Mouse (Mus musculus) liver, embryonic 14.5 days (tissue): ENCODE data around the gene Mta3. TPM values are rescaled to one million over a fixed set of nuclear protein-coding genes. Genes with fewer than 3 reads are reported as not detected.

Source experiments
- ATAC-seq: fragments of 200-750 bp; cut with Nextera tagmentation; 2 replicates; pipeline ENCODE4 v1.8.0; 2017; ENCODE audit warnings: moderate number of reproducible peaks, mild to moderate bottlenecking, moderate library complexity; ENCODE audit not compliant: insufficient read depth
- DNase-seq, 3 experiments: peaks; one replicate each; pipeline ENCODE4 v3.0.0-alpha.2; 2012 to 2013; ENCODE audit warnings: low read depth in 3 of 3, low spot score in 3 of 3
- H3K27ac ChIP-seq: fragments of 300-500 bp; sonication (generic); 2 replicates; pipeline ENCODE4 v1.5.1; 2014; ENCODE audit warnings: moderate library complexity, mild to moderate bottlenecking, control low read depth, inconsistent platforms
- H3K27me3 ChIP-seq: fragments of 300-500 bp; sonication (generic); 2 replicates; pipeline ENCODE4 v1.6.1; 2014; ENCODE audit warnings: mild to moderate bottlenecking, low read length, moderate library complexity; ENCODE audit not compliant: control insufficient read depth, insufficient read depth
- H3K36me3 ChIP-seq: fragments of 300-500 bp; sonication (generic); replicated peaks from 2 replicates; pipeline ENCODE4 v1.6.1; 2014; ENCODE audit warnings: low read depth; ENCODE audit not compliant: control insufficient read depth, insufficient read depth
- H3K4me1 ChIP-seq, 2 experiments: fragments of 200-500 bp in 1 of 2; fragments of 300-500 bp in 1 of 2; sonication (generic) in 1 of 2; replicated peaks; 2 replicates each; pipeline ENCODE4 v1.6.1; 2012 to 2014; ENCODE audit warnings: antibody characterized with exemption in 1 of 2, inconsistent platforms in 1 of 2, low read length in 1 of 2; ENCODE audit not compliant: control insufficient read depth in 2 of 2, insufficient read depth in 2 of 2
- H3K4me2 ChIP-seq: fragments of 300-500 bp; sonication (generic); 2 replicates; pipeline ENCODE4 v1.6.1; 2014; ENCODE audit warnings: low read depth, mild to moderate bottlenecking, control low read depth, moderate library complexity
- H3K4me3 ChIP-seq, 2 experiments: fragments of 200-500 bp in 1 of 2; fragments of 300-500 bp in 1 of 2; sonication (generic) in 1 of 2; 2 replicates each; pipeline ENCODE4 v1.5.1; 2012 to 2014; ENCODE audit warnings: low read depth in 2 of 2, low read length in 2 of 2, mild to moderate bottlenecking in 2 of 2, control low read depth in 1 of 2, inconsistent platforms in 1 of 2, moderate library complexity in 1 of 2; ENCODE audit not compliant: insufficient read depth in 1 of 2
- H3K9ac ChIP-seq: fragments of 300-500 bp; sonication (generic); replicated peaks from 2 replicates; pipeline ENCODE4 v1.6.1; 2014; ENCODE audit warnings: mild to moderate bottlenecking, control low read depth, moderate library complexity
- H3K9me3 ChIP-seq: fragments of 300-500 bp; sonication (generic); 2 replicates; pipeline ENCODE4 v1.6.1; 2016; ENCODE audit warnings: low read length, mixed read lengths; ENCODE audit not compliant: control insufficient read depth
- CTCF ChIP-seq: IDR thresholded peaks from 2 replicates; pipeline ENCODE4 v1.5.1; 2016; ENCODE audit warnings: antibody characterized with exemption, low read depth, control low read depth
- EP300 ChIP-seq: IDR thresholded peaks from 2 replicates; pipeline ENCODE4 v1.6.1; 2016; ENCODE audit warnings: antibody characterized with exemption, low read depth
- WGBS: fragments of 180-500 bp; shearing (Covaris S2); extraction: QIAGEN DNeasy Blood & Tissue Kit; methylation state at CpG from one replicate; pipeline ENCODE4 v1.1.7; 2014; ENCODE audit not compliant: insufficient replicate concordance; 5-methylcytosine and 5-hydroxymethylcytosine counted together
- polyA plus RNA-seq, 2 experiments: library from polyadenylated mRNA; depleted of rRNA in 1 of 2; stranded (reverse) in 1 of 2; unstranded in 1 of 2; fragments of >200 nt; fragmentation: Nextera tagmentation in 1 of 2; extraction: Ambion mirVana in 1 of 2; gene quantifications; 2 replicates each; pipeline versions ENCODE4 v1.2.1 to v1.2.3; 2012 to 2014

Mta3 gene
- polyA plus RNA-seq, 2 experiments: 26.7 to 35.5 TPM

DNA sequence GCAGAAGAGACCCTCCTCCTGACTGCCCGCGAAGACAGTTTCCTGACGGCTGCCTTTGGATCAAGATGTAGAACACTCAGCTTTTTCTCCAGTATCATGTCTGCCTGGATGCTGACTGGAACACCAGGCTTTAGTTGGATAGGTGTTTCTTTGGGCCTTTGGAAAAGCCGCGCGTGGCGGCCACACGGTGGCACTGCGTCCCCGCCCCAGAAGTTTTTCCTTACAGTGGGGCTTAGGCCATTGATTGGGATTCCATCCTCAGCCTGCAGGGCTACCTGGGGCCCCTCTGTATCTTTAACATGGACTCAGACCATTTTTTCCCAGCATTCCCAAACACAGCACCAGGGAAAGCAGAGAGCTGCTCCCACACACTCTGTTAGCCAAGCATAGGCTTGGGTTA, 160.6 kb downstream of the Mta3 start:
- Histone ChIP-seq H3K4me3 (no peak overlapping the region), H3K27me3 (peaks cover 2% of the 10 kb centered on the region; the same call in 1 of the 2 replicates), H3K4me1 (peaks cover 3 to 8% of the 10 kb centered on the region in 2 experiments; a peak in 2 of 4 replicates), H3K9ac (no peak overlapping the region), H3K36me3 (no peaks in the 10 kb centered on the region), H3K27ac (no peak overlapping the region), H3K4me2 (no peak overlapping the region), H3K9me3 (no peaks in the 10 kb centered on the region)
- no peak for DNase-seq
- TF ChIP-seq CTCF (peak; percentile 73), EP300 (no peak)
- no peak for ATAC-seq
- WGBS: 31% methylated on average over 10 of the region's 10 CpGs

DNA sequence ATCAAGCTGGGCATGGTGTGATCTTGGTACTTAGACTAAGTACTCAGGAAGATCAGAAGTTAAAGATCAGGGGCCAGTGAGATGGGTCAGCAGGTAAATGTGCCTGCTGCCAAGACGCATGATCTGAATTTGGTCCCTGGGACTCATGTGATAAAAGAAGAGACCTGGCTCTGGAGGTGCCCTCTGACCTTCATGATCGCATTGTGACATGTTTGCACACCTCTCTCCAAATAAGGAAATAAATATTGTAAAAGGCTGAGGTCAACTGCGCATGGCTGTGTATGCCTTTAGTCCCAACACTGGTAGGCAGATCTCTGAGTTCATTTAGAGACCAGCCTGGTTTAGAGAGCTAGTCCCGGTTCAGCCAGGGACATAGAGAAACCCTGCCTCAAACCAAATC, 164.4 kb downstream of the Mta3 start:
- TF ChIP-seq CTCF (no peak), EP300 (no peak)
- no peaks in the 10 kb centered on the region for H3K36me3 ChIP-seq
- H3K4me2 ChIP-seq: no peak overlapping the region
- H3K9me3 ChIP-seq: no peaks in the 10 kb centered on the region
- ATAC-seq (no peak), DNase-seq (no peak)
- 0 out of 4 replicates have a peak, but pooled peaks cover 0 to 1% of the 10 kb centered on the region in 2 experiments for H3K4me1 ChIP-seq
- H3K4me3 ChIP-seq: no peak overlapping the region
- H3K9ac ChIP-seq: no peak overlapping the region
- 67% methylated on average over 4 of the region's 4 CpGs for WGBS
- H3K27me3 ChIP-seq: no peaks in the 10 kb centered on the region
- H3K27ac ChIP-seq: no peak overlapping the region

Other genes with a start within 250 kb of the Mta3 start
- 73.3 and 77.5 TPM in 2 replicates for gene Cox7a2l, start 188.8 kb upstream of the Mta3 start, polyA plus RNA-seq (2012; rRNA removed)
- 78.5 and 82.2 TPM in 2 replicates for gene Cox7a2l, start 188.8 kb upstream of the Mta3 start, polyA plus RNA-seq (2014; fragmentation: Nextera tagmentation; extraction: Ambion mirVana)
- 0.07 and 0.09 TPM in 2 replicates for gene Kcng3, start 74.3 kb upstream of the Mta3 start, polyA plus RNA-seq (2012; rRNA removed)
- not detected in 2 replicates for gene Kcng3, start 74.3 kb upstream of the Mta3 start, polyA plus RNA-seq (2014; fragmentation: Nextera tagmentation; extraction: Ambion mirVana)
- 14.2 and 19.6 TPM in 2 replicates for gene Haao, start 141.8 kb downstream of the Mta3 start, polyA plus RNA-seq (2012; rRNA removed)
- gene Haao, start 141.8 kb downstream of the Mta3 start, polyA plus RNA-seq (2014; fragmentation: Nextera tagmentation; extraction: Ambion mirVana): 30.5 and 33.3 TPM in 2 replicates